In the genomic region with DNA sequence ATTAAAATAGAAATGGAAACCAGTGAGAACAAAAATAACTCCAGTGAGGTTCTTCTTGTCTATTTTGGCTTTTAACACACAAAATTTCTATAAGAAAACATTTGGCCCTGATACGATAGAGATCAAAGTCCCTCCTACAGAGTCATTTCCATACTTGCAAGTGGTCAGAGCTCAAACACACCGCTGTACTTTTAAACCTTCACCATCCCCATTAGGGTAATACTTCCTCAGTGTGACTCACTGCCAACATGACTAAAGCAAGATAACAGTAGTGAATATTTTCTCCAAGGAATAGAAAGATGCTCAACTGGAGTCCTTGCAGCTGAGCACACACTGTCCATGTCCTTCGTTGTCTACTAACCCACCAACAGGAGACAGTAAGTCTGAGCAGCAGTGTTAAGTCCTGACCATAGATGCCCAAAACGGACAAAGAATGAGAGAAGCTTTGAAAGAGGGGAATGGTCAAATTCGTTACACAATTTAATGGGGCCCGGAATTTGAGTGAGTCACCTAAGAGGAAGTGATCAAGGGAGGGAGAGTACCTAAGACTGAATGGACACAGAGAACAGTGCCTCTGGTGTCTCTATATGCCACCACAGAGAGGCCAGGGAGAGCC, we compare ENCODE assay signal across 21 mouse cellular contexts. TPM values are rescaled to one million over a fixed set of nuclear protein-coding genes. Genes with fewer than 3 reads are reported as not detected.
DNase-seq lines count a peak whose midpoint lies in the region; ATAC-seq and TF ChIP-seq lines count a peak whose summit lies in the region.
"Had no signal": no experiment of that assay in that cellular context is flagged by ENCODE, and none has a peak within 500 bp of the region (broad histone marks: within the 10 kb centered on the region; RNA-seq: fewer than 3 reads in every experiment).

No protein-coding gene starts in this region.

- no peaks in the 10 kb centered on the region for H3K9me3 ChIP-seq in midbrain, embryonic 15.5 days
- H3K9me3 ChIP-seq in heart, embryonic 11.5 days (replicated peaks; ENCODE audit: control insufficient read depth, low read length) = no peaks in the 10 kb centered on the region
- H3K9me3 ChIP-seq: G1E; hindbrain, embryonic 12.5 days had no signal

- 90% methylated on average over 6 of the region's 6 CpGs for WGBS in midbrain, embryonic 15.5 days
- WGBS in heart, embryonic 11.5 days (ENCODE audit: insufficient replicate concordance) = 73% methylated on average over 6 of the region's 6 CpGs

- peak; percentile 85 for DNase-seq in 3T3-L1 (ENCODE audit: low read depth, low spot score)
- peak; percentile 34 for DNase-seq in CD4-positive helper T cell, adult 2 months (ENCODE audit: low read depth, low spot score)
- DNase-seq in urinary bladder, postnatal 36 days (ENCODE audit: low spot score in 2 of 2) = no peak
- DNase-seq in ovary, postnatal 14 days (ENCODE audit: low spot score) = no peak
- DNase-seq: cerebellum, adult 9-10 months; gastrocnemius, postnatal 10 days; kidney, postnatal 10 days; lung, embryonic 14.5 days had no signal

- H3K4me1 ChIP-seq in embryonic fibroblast, embryonic 13.5 days (ENCODE audit: control insufficient read depth, insufficient read depth, low read length) = peaks cover 28% of the 10 kb centered on the region; the same call in 1 of the 2 replicates
- no peaks in the 10 kb centered on the region for H3K4me1 ChIP-seq in midbrain, embryonic 15.5 days
- 0 out of 2 replicates have a peak, but pooled peaks cover 2% of the 10 kb centered on the region for H3K4me1 ChIP-seq in heart, embryonic 11.5 days (ENCODE audit: control insufficient read depth, insufficient read depth, low read length)
- H3K4me1 ChIP-seq: hindbrain, embryonic 12.5 days had no signal

- peak; percentile 82 for ATAC-seq in megakaryocyte progenitor cell, adult 5-6 weeks (replicated peaks; ENCODE audit: poor library complexity)
- ATAC-seq in midbrain, embryonic 15.5 days (replicated peaks) = no peak
- ATAC-seq in heart, embryonic 11.5 days (replicated peaks; ENCODE audit: insufficient number of reproducible peaks, low FRiP score, low TSS enrichment) = no peak

- no peak overlapping the region for H3K4me2 ChIP-seq in midbrain, embryonic 15.5 days
- H3K4me2 ChIP-seq in heart, embryonic 11.5 days = no peak overlapping the region
- H3K4me2 ChIP-seq: hindbrain, embryonic 12.5 days; lung, embryonic 14.5 days; midbrain, embryonic 11.5 days had no signal

- no peak overlapping the region for H3K9ac ChIP-seq in midbrain, embryonic 15.5 days
- H3K9ac ChIP-seq in heart, embryonic 11.5 days (ENCODE audit: low read depth, low read length) = no peak overlapping the region
- H3K9ac ChIP-seq: hindbrain, embryonic 12.5 days; lung, embryonic 14.5 days had no signal

- no peak overlapping the region for H3K4me3 ChIP-seq in embryonic fibroblast, embryonic 13.5 days (ENCODE audit: insufficient read depth, low read length)
- H3K4me3 ChIP-seq in midbrain, embryonic 15.5 days = no peak overlapping the region
- H3K4me3 ChIP-seq in heart, embryonic 11.5 days (ENCODE audit: low read depth, low read length) = no peak overlapping the region
- H3K4me3 ChIP-seq: hindbrain, embryonic 12.5 days had no signal

- no peak for TF ChIP-seq CTCF in embryonic fibroblast, embryonic 13.5 days (IDR thresholded peaks at IDR 0.05; ENCODE audit: borderline replicate concordance, insufficient read depth, low read length)

- no peaks in the 10 kb centered on the region for H3K27me3 ChIP-seq in midbrain, embryonic 15.5 days (replicated peaks)
- H3K27me3 ChIP-seq in heart, embryonic 11.5 days (ENCODE audit: control insufficient read depth, insufficient read depth, low read length) = no peaks in the 10 kb centered on the region
- H3K27me3 ChIP-seq: hindbrain, embryonic 12.5 days had no signal

- TF ChIP-seq POLR2A in embryonic fibroblast, embryonic 13.5 days (IDR thresholded peaks at IDR 0.05; ENCODE audit: low read depth, low read length) = no peak

- H3K36me3 ChIP-seq in midbrain, embryonic 15.5 days (replicated peaks) = no peaks in the 10 kb centered on the region
- no peaks in the 10 kb centered on the region for H3K36me3 ChIP-seq in heart, embryonic 11.5 days (ENCODE audit: control insufficient read depth, insufficient read depth, low read length)
- H3K36me3 ChIP-seq: G1E; hindbrain, embryonic 12.5 days had no signal

- H3K27ac ChIP-seq in embryonic fibroblast, embryonic 13.5 days (ENCODE audit: insufficient read depth, low read length) = peak overlapping the region; percentile 82
- no peak overlapping the region for H3K27ac ChIP-seq in midbrain, embryonic 15.5 days
- H3K27ac ChIP-seq in heart, embryonic 11.5 days (ENCODE audit: low read depth, low read length) = no peak overlapping the region
- H3K27ac ChIP-seq: hindbrain, embryonic 12.5 days had no signal

RNA-seq across cellular contexts. Expression of a gene that starts 28.4 kb away (rescaled TPM):
- 4.6 and 6.7 TPM in 2 replicates for polyA plus RNA-seq in embryonic fibroblast, embryonic 13.5 days (2011; ENCODE audit: insufficient read length, low read depth, missing spikeins)
- 0.52 TPM in 1 of 2 replicates, not detected in the other for total RNA-seq in megakaryocyte progenitor cell, adult 5-6 weeks (2015)
- total RNA-seq in megakaryocyte progenitor cell, adult 5-6 weeks (2017) = not detected in 2 replicates
- 1.4 and 1.8 TPM in 2 replicates for polyA plus RNA-seq in midbrain, embryonic 15.5 days (2015; fragmentation: Nextera tagmentation; extraction: Ambion mirVana)
- polyA plus RNA-seq in heart, embryonic 11.5 days (2014; fragmentation: Nextera tagmentation; extraction: Ambion mirVana) = 0.29 and 0.49 TPM in 2 replicates
- total RNA-seq: G1E; gastrocnemius, postnatal 10 days had no signal
- polyA plus RNA-seq: G1E had no signal

RNA-seq across cellular contexts. Expression of a gene that starts 51.2 kb away (rescaled TPM):
- not detected in 2 replicates for polyA plus RNA-seq in embryonic fibroblast, embryonic 13.5 days (2011; ENCODE audit: insufficient read length, low read depth, missing spikeins)
- not detected in 2 replicates for total RNA-seq in megakaryocyte progenitor cell, adult 5-6 weeks (2015)
- not detected in 2 replicates for total RNA-seq in megakaryocyte progenitor cell, adult 5-6 weeks (2017)
- polyA plus RNA-seq in midbrain, embryonic 15.5 days (2015; fragmentation: Nextera tagmentation; extraction: Ambion mirVana) = 0.09 and 0.13 TPM in 2 replicates
- not detected in 2 replicates for polyA plus RNA-seq in heart, embryonic 11.5 days (2014; fragmentation: Nextera tagmentation; extraction: Ambion mirVana)
- total RNA-seq: adrenal gland, adult 18-20 months; G1E; gastrocnemius, postnatal 10 days had no signal
- polyA plus RNA-seq: embryonic facial prominence, embryonic 11.5 days; forebrain, embryonic 11.5 days; G1E; heart, embryonic 14.5 days; hindbrain, embryonic 12.5 days; midbrain, embryonic 11.5 days; neural tube, embryonic 11.5 days; urinary bladder, adult 2 months had no signal

Comparison
In these comparisons a context has a peak if more than half of its experiments do, and no peak if none do; other contexts are left out.
1. DNase-seq: peak in 3T3-L1 (single experiment) and CD4-positive helper T cell, adult 2 months (single experiment); none in urinary bladder, postnatal 36 days (0 of 2) and ovary, postnatal 14 days (single experiment).